Mouse (Mus musculus) heart, postnatal 25 days (tissue): ENCODE measurements around the gene Gprin1. TPM values are rescaled to one million over a fixed set of nuclear protein-coding genes. Genes with fewer than 3 reads are reported as not detected.

Experiments used
- DNase-seq: peaks from one replicate; pipeline ENCODE4 v3.0.0; 2022; ENCODE audit warnings: low spot score
- intact Hi-C: fragments of 180-260 bp; cut with DNase I; formaldehyde crosslinking; loops from one replicate; pipeline ENCODE4 v1.15.1; 2025
- total RNA-seq, 2 experiments: library from RNA; stranded (reverse); gene quantifications; 2 replicates each; pipeline ENCODE4 v1.2.3; 2021

Gene Gprin1
- total RNA-seq, 2 experiments from 2014 or later, result not detected

GRCm38 (mm10) chr13:54760906-54761305 is 11.2 kb upstream of the Gprin1 start:
- no peak for DNase-seq
- intact Hi-C loops, result no loop called here

- intact Hi-C loops, result no loop called here
- DNase-seq, result no peak
These were observed 10.6 kb upstream of the Gprin1 start for GRCm38 (mm10) chr13:54760164-54760795.

GRCm38 (mm10) chr13:54759496-54759895 is 9.8 kb upstream of the Gprin1 start:
- intact Hi-C loops, result no loop called here
- no peak for DNase-seq

GRCm38 (mm10) chr13:54758756-54759470 is 9.2 kb upstream of the Gprin1 start:
- intact Hi-C loops, result no loop called here
- no peak for DNase-seq

- peak; percentile 14 for DNase-seq
- intact Hi-C loops, result no loop called here
These were observed 8.5 kb upstream of the Gprin1 start for GRCm38 (mm10) chr13:54758045-54758755.

GRCm38 (mm10) chr13:54757093-54757830 is 7.6 kb upstream of the Gprin1 start:
- no peak for DNase-seq
- intact Hi-C loops, result no loop called here

- intact Hi-C loops, result no loop called here
- DNase-seq, result no peak
These were observed 6.6 kb upstream of the Gprin1 start for GRCm38 (mm10) chr13:54756156-54756712.

- no peak for DNase-seq
- intact Hi-C loops, result no loop called here
These were observed 5.6 kb upstream of the Gprin1 start for GRCm38 (mm10) chr13:54755201-54755830.

- DNase-seq, result no peak
- intact Hi-C loops, result no loop called here
These were observed 4.8 kb upstream of the Gprin1 start for GRCm38 (mm10) chr13:54754169-54755080.

- intact Hi-C loops, result no loop called here
These were observed 4.1 kb upstream of the Gprin1 start for GRCm38 (mm10) chr13:54753733-54754132.

GRCm38 (mm10) chr13:54752656-54753055 is 3.0 kb upstream of the Gprin1 start:
- no peak for DNase-seq
- intact Hi-C loops, result no loop called here

More at GRCm38 (mm10) chr13:54753733-54754132, 4.1 kb upstream of the Gprin1 start:
- no peak for DNase-seq

- DNase-seq, result no peak
- intact Hi-C loops, result no loop called here
These were observed 1.0 kb upstream of the Gprin1 start for GRCm38 (mm10) chr13:54750699-54751098.

GRCm38 (mm10) chr13:54749061-54749863 is 412 bp downstream of the Gprin1 start:
- no peak for DNase-seq
- intact Hi-C loops, result no loop called here

GRCm38 (mm10) chr13:54748721-54749060 is 983 bp downstream of the Gprin1 start:
- intact Hi-C loops, result no loop called here

GRCm38 (mm10) chr13:54748190-54748589 is 1.5 kb downstream of the Gprin1 start:
- DNase-seq, result no peak

More at GRCm38 (mm10) chr13:54748721-54749060, 983 bp downstream of the Gprin1 start:
- DNase-seq, result no peak

GRCm38 (mm10) chr13:54746896-54747295 is 2.8 kb downstream of the Gprin1 start:
- intact Hi-C loops, result no loop called here

More at GRCm38 (mm10) chr13:54748190-54748589, 1.5 kb downstream of the Gprin1 start:
- intact Hi-C loops, result no loop called here

GRCm38 (mm10) chr13:54746110-54746509 is 3.6 kb downstream of the Gprin1 start:
- intact Hi-C loops, result no loop called here
- DNase-seq, result no peak

More at GRCm38 (mm10) chr13:54746896-54747295, 2.8 kb downstream of the Gprin1 start:
- DNase-seq, result no peak

GRCm38 (mm10) chr13:54738213-54738601 is 11.5 kb downstream of the Gprin1 start:
- intact Hi-C loops, result no loop called here
- DNase-seq, result no peak
